Mouse (Mus musculus) adrenal gland, adult (tissue): ENCODE data around the gene Kcns3.
"Not testable (repeated sequence)": the region's sequence is repeated elsewhere in the genome, so short reads cannot be mapped to it uniquely, and the experiment has no call there.

ENCODE experiments used
- DNase-seq, 2 experiments: peaks; one replicate each; pipeline ENCODE4 v3.0.0; 2022 to 2023; ENCODE audit warnings: low spot score in 1 of 2; ENCODE audit not compliant: inconsistent age in 2 of 2

Gene Kcns3

GRCm38 (mm10) chr12:11086866-11087265 is 64.0 kb downstream of the Kcns3 start:
- DNase-seq, result no peak

- no peak for DNase-seq
These were observed 79.8 kb downstream of the Kcns3 start for GRCm38 (mm10) chr12:11071079-11071478.

GRCm38 (mm10) chr12:11066865-11067264 is 84.0 kb downstream of the Kcns3 start:
- no peak for DNase-seq

GRCm38 (mm10) chr12:11052676-11053075 is 98.2 kb downstream of the Kcns3 start:
- DNase-seq, result not testable (repeated sequence)

- DNase-seq, result no peak
These were observed 109.0 kb downstream of the Kcns3 start for GRCm38 (mm10) chr12:11041821-11042220.
